Mouse (Mus musculus) ES-Bruce4 (cell line): ENCODE results near the gene Scgb1c1.

Source experiments
- CTCF ChIP-seq: IDR thresholded peaks from one replicate; pipeline ENCODE4 v1.8.1; 2011; ENCODE audit warnings: low read depth, low read length
- POLR2A ChIP-seq: IDR thresholded peaks from one replicate; pipeline ENCODE4 v1.8.1; 2011; ENCODE audit warnings: low read length; ENCODE audit not compliant: insufficient read depth

GRCm38 (mm10) chr7:140833341-140833740 is 12.0 kb upstream of the Scgb1c1 start:
- no peak for TF ChIP-seq POLR2A
- no peak for TF ChIP-seq CTCF
